Mouse (Mus musculus) bone marrow macrophage, adult 2 months (primary cell): ENCODE results near the gene Gm26620. TPM values are rescaled to one million over a fixed set of nuclear protein-coding genes. Genes with fewer than 3 reads are reported as not detected.

ENCODE experiments used
- H3K27ac ChIP-seq: 2 replicates; pipeline ENCODE4 v1.5.1; 2012; ENCODE audit warnings: low read depth, low read length; ENCODE audit not compliant: insufficient read depth
- H3K4me1 ChIP-seq: 2 replicates; pipeline ENCODE4 v1.6.1; 2012; ENCODE audit warnings: low read length; ENCODE audit not compliant: control insufficient read depth, insufficient read depth
- H3K4me3 ChIP-seq: 2 replicates; pipeline ENCODE4 v1.5.1; 2012; ENCODE audit warnings: mild to moderate bottlenecking, low read length, moderate library complexity; ENCODE audit not compliant: insufficient read depth
- CTCF ChIP-seq: IDR thresholded peaks from 2 replicates; pipeline ENCODE4 v1.5.1; 2012; ENCODE audit warnings: low read depth, mild to moderate bottlenecking, low read length, moderate library complexity
- POLR2A ChIP-seq: IDR thresholded peaks from 2 replicates; pipeline ENCODE4 v1.6.1; 2012; ENCODE audit warnings: mild to moderate bottlenecking, low read depth, low read length, borderline replicate concordance
- polyA plus RNA-seq: library from polyadenylated mRNA; stranded (reverse); fragments of >200 nt; gene quantifications from 2 replicates; pipeline ENCODE4 v1.2.4, GENCODE M21; 2012; ENCODE audit not compliant: missing spikeins, insufficient read depth, insufficient read length

Gm26620 gene
- polyA plus RNA-seq, 1 experiment: not detected

GRCm38 (mm10) chr1:170932043-170932442 is 47.2 kb downstream of the Gm26620 start:
- TF ChIP-seq POLR2A (no peak), CTCF (no peak)
- H3K4me3 ChIP-seq: no peak overlapping the region
- no peak overlapping the region; the same call in 1 of the 2 replicates for H3K27ac ChIP-seq
- H3K4me1 ChIP-seq: peaks cover 27% of the 10 kb centered on the region

GRCm38 (mm10) chr1:170933386-170933920 is 48.6 kb downstream of the Gm26620 start:
- TF ChIP-seq POLR2A: no peak
- TF ChIP-seq CTCF: no peak
- H3K4me1 ChIP-seq: peaks cover 29% of the 10 kb centered on the region
- H3K4me3 ChIP-seq: no peak overlapping the region
- H3K27ac ChIP-seq: no peak overlapping the region

DNA sequence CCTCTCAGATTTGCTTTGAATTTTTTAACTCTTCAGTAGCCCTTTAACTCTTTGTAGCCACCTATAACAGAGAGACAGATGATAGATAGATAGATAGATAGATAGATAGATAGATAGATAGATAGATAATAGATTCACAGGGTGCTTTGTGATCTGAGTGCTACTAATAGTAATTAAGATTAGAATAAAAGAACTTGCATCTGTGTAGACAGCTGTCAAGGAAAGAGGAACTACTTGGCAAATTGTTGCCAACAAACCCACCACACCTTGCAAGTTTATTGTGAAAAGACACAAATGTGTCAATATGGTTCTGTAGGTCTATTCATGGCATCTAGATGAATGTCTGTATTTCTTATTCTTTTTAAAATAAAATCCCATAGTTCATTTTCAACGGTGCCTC is 49.1 kb downstream of the Gm26620 start:
- Histone ChIP-seq H3K27ac (peak overlapping the region; percentile 90), H3K4me1 (peaks cover 33% of the 10 kb centered on the region), H3K4me3 (no peak overlapping the region)
- TF ChIP-seq POLR2A (no peak), CTCF (no peak)

DNA sequence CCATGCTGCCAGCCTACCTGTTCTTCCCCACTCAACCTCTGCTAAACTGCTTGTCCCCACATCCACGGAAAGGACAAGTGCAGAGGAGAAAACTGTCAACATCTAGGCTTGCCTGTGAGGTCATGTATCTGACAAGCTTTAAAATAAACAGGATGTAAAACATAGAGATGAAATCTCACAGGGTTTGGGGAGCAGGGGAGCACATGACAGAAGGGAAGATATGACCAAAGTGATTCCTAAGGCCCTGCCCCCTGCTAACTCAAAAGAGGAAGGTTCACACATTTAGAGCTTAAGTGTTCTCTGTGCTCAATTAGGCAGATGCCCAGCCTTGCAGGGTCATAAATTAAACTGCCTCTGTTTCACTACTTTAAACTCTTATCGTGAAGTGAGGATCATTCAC is 49.5 kb downstream of the Gm26620 start:
- TF ChIP-seq CTCF (no peak), POLR2A (no peak)
- Histone ChIP-seq H3K27ac (peak overlapping the region; percentile 90), H3K4me1 (peaks cover 36% of the 10 kb centered on the region), H3K4me3 (no peak overlapping the region)

Other genes starting within 250 kb of the Gm26620 start
- 1.0 and 1.3 TPM in 2 replicates for gene Olfml2b, start 240.5 kb upstream of the Gm26620 start, polyA plus RNA-seq
- gene Atf6, start 17.3 kb upstream of the Gm26620 start, polyA plus RNA-seq: 36.4 and 43.1 TPM in 2 replicates
- 11.2 and 16.8 TPM in 2 replicates for gene Dusp12, start 475 bp downstream of the Gm26620 start, polyA plus RNA-seq
- gene Fcrlb, start 27.9 kb downstream of the Gm26620 start, polyA plus RNA-seq: 0.63 TPM in 1 of 2 replicates, not detected in the other
- 0.84 TPM in 1 of 2 replicates, not detected in the other for gene Fcrla, start 42.5 kb downstream of the Gm26620 start, polyA plus RNA-seq
- 270 and 276 TPM in 2 replicates for gene Fcgr2b, start 91.5 kb downstream of the Gm26620 start, polyA plus RNA-seq
- gene Fcgr4, start 133.9 kb downstream of the Gm26620 start, polyA plus RNA-seq: 84.3 and 86.6 TPM in 2 replicates
- gene Fcgr3, start 179.9 kb downstream of the Gm26620 start, polyA plus RNA-seq: 1,121 and 1,154 TPM in 2 replicates
- gene Cfap126, start 228.9 kb downstream of the Gm26620 start, polyA plus RNA-seq: 4.5 and 5.7 TPM in 2 replicates